Mouse (Mus musculus) spleen, adult 2 months (tissue): ENCODE data around the gene Fam3c. TPM values are rescaled to one million over a fixed set of nuclear protein-coding genes. Genes with fewer than 3 reads are reported as not detected.
A peak's percentile ranks its signal among the peaks of the same experiment; 100 is the strongest.

ENCODE experiments used
- DNase-seq, 2 experiments: peaks; one replicate each; pipeline versions ENCODE4 v3.0.0 to v3.0.0-alpha.2; 2012 to 2021; ENCODE audit warnings: low spot score in 2 of 2, low read depth in 1 of 2
- H3K27ac ChIP-seq: fragments of 200-500 bp; 2 replicates; pipeline ENCODE4 v1.5.1; 2012; ENCODE audit warnings: low read length, inconsistent platforms; ENCODE audit not compliant: insufficient read depth
- H3K27me3 ChIP-seq: fragments of 200-500 bp; 2 replicates; pipeline ENCODE4 v1.6.1; 2012; ENCODE audit warnings: mild to moderate bottlenecking, moderate library complexity, low read length, inconsistent platforms; ENCODE audit not compliant: control insufficient read depth, insufficient read depth
- H3K36me3 ChIP-seq: fragments of 200-500 bp; 2 replicates; pipeline ENCODE4 v1.6.1; 2012; ENCODE audit warnings: mild to moderate bottlenecking, low read length, inconsistent platforms; ENCODE audit not compliant: control insufficient read depth, insufficient read depth
- H3K4me1 ChIP-seq: fragments of 200-500 bp; 2 replicates; pipeline ENCODE4 v1.6.1; 2011; ENCODE audit warnings: inconsistent platforms; ENCODE audit not compliant: control insufficient read depth, insufficient read depth, insufficient read length
- H3K4me3 ChIP-seq: fragments of 200-500 bp; 2 replicates; pipeline ENCODE4 v1.5.1; 2011; ENCODE audit warnings: mild to moderate bottlenecking, inconsistent platforms; ENCODE audit not compliant: insufficient read depth, insufficient read length; ENCODE audit errors: extremely low read depth
- CTCF ChIP-seq: fragments of 200-500 bp; IDR thresholded peaks from 2 replicates; pipeline ENCODE4 v1.5.1; 2011; ENCODE audit warnings: mild to moderate bottlenecking, inconsistent platforms; ENCODE audit not compliant: insufficient read depth, insufficient read length, insufficient replicate concordance; ENCODE audit errors: extremely low read depth
- POLR2A ChIP-seq: fragments of 200-500 bp; IDR thresholded peaks from 2 replicates; pipeline ENCODE4 v1.6.1; 2011; ENCODE audit warnings: low read depth, low read length, inconsistent platforms
- WGBS: fragments of 180-500 bp; shearing (Covaris S2); methylation state at CpG from one replicate; pipeline ENCODE4 v1.1.7; 2018; 5-methylcytosine and 5-hydroxymethylcytosine counted together
- polyA plus RNA-seq: library from polyadenylated mRNA; depleted of rRNA; stranded (reverse); fragments of >200 nt; gene quantifications from 2 replicates; pipeline ENCODE4 v1.2.3, GENCODE M21; 2012

The Fam3c gene
- polyA plus RNA-seq, 1 experiment, result 3.9 TPM

GRCm38 (mm10) chr6:22344443-22344842, 11.6 kb downstream of the Fam3c start:
- peaks cover 14% of the 10 kb centered on the region for H3K4me1 ChIP-seq
- H3K36me3 ChIP-seq, result peaks cover 5% of the 10 kb centered on the region; the same call in 1 of the 2 replicates
- TF ChIP-seq CTCF, result no peak
- no peak for TF ChIP-seq POLR2A
- H3K4me3 ChIP-seq, result no peak overlapping the region
- no peak overlapping the region for H3K27ac ChIP-seq
- no peaks in the 10 kb centered on the region for H3K27me3 ChIP-seq
- no peak for DNase-seq
- 91% methylated on average over 6 of the region's 6 CpGs for WGBS

GRCm38 (mm10) chr6:22343706-22344105, 12.3 kb downstream of the Fam3c start:
- no peak for TF ChIP-seq POLR2A
- no peak for TF ChIP-seq CTCF
- Histone ChIP-seq H3K4me3 (no peak overlapping the region), H3K36me3 (peaks cover 7% of the 10 kb centered on the region), H3K4me1 (peaks cover 9% of the 10 kb centered on the region; the same call in 1 of the 2 replicates), H3K27me3 (no peaks in the 10 kb centered on the region), H3K27ac (no peak overlapping the region)
- WGBS, result 94% methylated on average over 6 of the region's 6 CpGs
- no peak for DNase-seq

- Histone ChIP-seq H3K4me1 (peaks cover 9% of the 10 kb centered on the region; the same call in 1 of the 2 replicates), H3K4me3 (no peak overlapping the region), H3K27me3 (no peaks in the 10 kb centered on the region), H3K36me3 (peaks cover 7% of the 10 kb centered on the region), H3K27ac (no peak overlapping the region)
- TF ChIP-seq POLR2A (no peak), CTCF (no peak)
- 89% methylated on average over 3 of the region's 3 CpGs for WGBS
- DNase-seq, result no peak
These were observed 12.8 kb downstream of the Fam3c start for GRCm38 (mm10) chr6:22343292-22343691.

- WGBS, result 92% methylated on average over 14 of the region's 14 CpGs
- H3K4me3 ChIP-seq, result no peak overlapping the region
- TF ChIP-seq CTCF (no peak), POLR2A (no peak)
- H3K36me3 ChIP-seq, result peaks cover 7% of the 10 kb centered on the region
- no peak overlapping the region for H3K27ac ChIP-seq
- H3K27me3 ChIP-seq, result no peaks in the 10 kb centered on the region
- H3K4me1 ChIP-seq, result no peaks in the 10 kb centered on the region
- DNase-seq, result no peak
These were observed 15.3 kb downstream of the Fam3c start for GRCm38 (mm10) chr6:22340779-22341178.

GRCm38 (mm10) chr6:22339763-22340542, 16.1 kb downstream of the Fam3c start:
- DNase-seq, result no peak
- Histone ChIP-seq H3K27me3 (no peaks in the 10 kb centered on the region), H3K4me3 (no peak overlapping the region), H3K4me1 (no peaks in the 10 kb centered on the region), H3K27ac (no peak overlapping the region), H3K36me3 (peaks cover 7% of the 10 kb centered on the region)
- no peak for TF ChIP-seq POLR2A
- TF ChIP-seq CTCF, result no peak
- 88% methylated on average over 15 of the region's 15 CpGs for WGBS

- no peaks in the 10 kb centered on the region for H3K27me3 ChIP-seq
- WGBS, result 90% methylated on average over 2 of the region's 2 CpGs
- peaks cover 4% of the 10 kb centered on the region for H3K36me3 ChIP-seq
- TF ChIP-seq POLR2A, result no peak
- TF ChIP-seq CTCF, result no peak
- peaks cover 12% of the 10 kb centered on the region; the same call in 1 of the 2 replicates for H3K4me1 ChIP-seq
- H3K4me3 ChIP-seq, result no peak overlapping the region
- no peak for DNase-seq
- H3K27ac ChIP-seq, result peak overlapping the region; percentile 36; the same call in 1 of the 2 replicates
These were observed 23.5 kb downstream of the Fam3c start for GRCm38 (mm10) chr6:22332548-22332947.

GRCm38 (mm10) chr6:22330169-22330960, 25.7 kb downstream of the Fam3c start:
- Histone ChIP-seq H3K27ac (peak overlapping the region; percentile 95), H3K36me3 (peaks cover 7% of the 10 kb centered on the region), H3K4me3 (peak overlapping the region; percentile 46; the same call in 1 of the 2 replicates), H3K27me3 (no peaks in the 10 kb centered on the region), H3K4me1 (peaks cover 12% of the 10 kb centered on the region; the same call in 1 of the 2 replicates)
- TF ChIP-seq CTCF, result no peak
- peak; percentile 5; the same call in 1 of the 2 replicates for TF ChIP-seq POLR2A
- WGBS, result 35% methylated on average over 13 of the region's 13 CpGs
- peak; percentile 36 to 66 for DNase-seq
